Mouse (Mus musculus) cortical plate, adult 2 months (tissue): ENCODE measurements around the gene Txlna. TPM values are rescaled to one million over a fixed set of nuclear protein-coding genes. Genes with fewer than 3 reads are reported as not detected.
A peak's percentile ranks its signal among the peaks of the same experiment; 100 is the strongest.

ENCODE experiments used
- H3K27ac ChIP-seq: fragments of 200-500 bp; 2 replicates; pipeline ENCODE4 v1.5.1; 2012; ENCODE audit warnings: low read length, control low read depth, inconsistent platforms; ENCODE audit not compliant: insufficient read depth
- H3K4me1 ChIP-seq: fragments of 200-500 bp; 2 replicates; pipeline ENCODE4 v1.6.1; 2011; ENCODE audit warnings: low read length; ENCODE audit not compliant: control insufficient read depth, insufficient read depth
- H3K4me3 ChIP-seq: fragments of 200-500 bp; 2 replicates; pipeline ENCODE4 v1.5.1; 2011; ENCODE audit warnings: mild to moderate bottlenecking, low read length, control low read depth; ENCODE audit not compliant: insufficient read depth
- CTCF ChIP-seq: fragments of 200-500 bp; IDR thresholded peaks from 2 replicates; pipeline ENCODE4 v1.5.1; 2011; ENCODE audit warnings: mild to moderate bottlenecking, control low read depth, low read length; ENCODE audit not compliant: insufficient read depth; ENCODE audit errors: extremely low read depth
- POLR2A ChIP-seq: fragments of 200-500 bp; IDR thresholded peaks from 2 replicates; pipeline ENCODE4 v1.6.1; 2011; ENCODE audit warnings: mild to moderate bottlenecking, low read length, control low read depth; ENCODE audit not compliant: insufficient read depth; ENCODE audit errors: extremely low read depth
- polyA plus RNA-seq: library from polyadenylated mRNA; depleted of rRNA; stranded (reverse); fragments of >200 nt; gene quantifications from 2 replicates; pipeline ENCODE4 v1.2.3, GENCODE M21; 2012; rRNA removed

Gene Txlna
- polyA plus RNA-seq, 1 experiment: 32.2 TPM

GRCm38 (mm10) chr4:129578466-129578865 is 62.4 kb downstream of the Txlna start, which contains the start of gene Fam167b:
Gene Fam167b (minus strand): TSS chr4:129578549.
- Histone ChIP-seq H3K4me1 (no peaks in the 10 kb centered on the region), H3K27ac (no peak within 1 kb of the TSS)

DNA sequence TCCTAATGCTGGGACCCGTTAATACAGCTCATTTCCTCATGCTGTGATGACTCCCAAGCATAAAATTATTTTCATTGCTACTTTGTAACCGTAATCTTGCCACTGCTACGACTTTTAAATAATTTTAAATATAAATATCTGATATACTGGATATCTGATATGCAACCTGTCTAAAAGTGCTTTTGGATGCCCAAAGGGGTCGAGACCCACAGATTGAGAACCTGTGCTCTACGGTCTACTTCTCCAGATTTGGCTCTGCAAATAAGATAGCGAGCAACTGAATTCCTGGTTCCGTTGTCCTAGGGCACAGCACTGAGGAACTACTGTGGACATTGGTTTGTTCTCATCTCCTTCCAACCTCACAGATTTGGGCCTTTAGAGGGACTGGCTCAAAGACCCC is 63.2 kb downstream of the Txlna start:
- Histone ChIP-seq H3K4me3 (no peak overlapping the region), H3K4me1 (no peaks in the 10 kb centered on the region), H3K27ac (no peak overlapping the region)
- TF ChIP-seq POLR2A (no peak), CTCF (no peak)

More at GRCm38 (mm10) chr4:129578466-129578865, 62.4 kb downstream of the Txlna start, which contains the start of gene Fam167b:
- TF ChIP-seq CTCF (no peak), POLR2A (no peak)
- H3K4me3 ChIP-seq: no peak within 1 kb of the TSS

GRCm38 (mm10) chr4:129576863-129577491 is 63.9 kb downstream of the Txlna start:
- H3K4me3 ChIP-seq: no peak overlapping the region
- no peak overlapping the region for H3K27ac ChIP-seq
- 0 out of 2 replicates have a peak, but pooled peaks have one; percentile 23 for TF ChIP-seq CTCF
- TF ChIP-seq POLR2A: no peak
- H3K4me1 ChIP-seq: no peaks in the 10 kb centered on the region

Other genes with a start within 250 kb of the Txlna start
- 2.5 and 3.0 TPM in 2 replicates for gene Zbtb8b, start 200.2 kb downstream of the Txlna start, polyA plus RNA-seq
- 27.9 and 28.3 TPM in 2 replicates for gene Bsdc1, start 179.5 kb downstream of the Txlna start, polyA plus RNA-seq
- gene Tssk3, start 150.0 kb downstream of the Txlna start, polyA plus RNA-seq: 0.19 and 0.36 TPM in 2 replicates
- 0.79 and 0.88 TPM in 2 replicates for gene Fam229a, start 149.9 kb downstream of the Txlna start, polyA plus RNA-seq
- gene Marcksl1, start 127.5 kb downstream of the Txlna start, polyA plus RNA-seq: 129 and 134 TPM in 2 replicates
- 55.4 and 61.7 TPM in 2 replicates for gene Hdac1, start 98.4 kb downstream of the Txlna start, polyA plus RNA-seq
- gene Lck, start 67.4 kb downstream of the Txlna start, polyA plus RNA-seq: 2.3 and 3.3 TPM in 2 replicates
- 0.98 and 1.2 TPM in 2 replicates for gene Fam167b, start 62.5 kb downstream of the Txlna start, polyA plus RNA-seq
- 228 and 229 TPM in 2 replicates for gene Eif3i, start 40.4 kb downstream of the Txlna start, polyA plus RNA-seq
- 143 and 148 TPM in 2 replicates for gene Tmem234, start 40.4 kb downstream of the Txlna start, polyA plus RNA-seq
- 11.1 and 11.3 TPM in 2 replicates for gene Dcdc2b, start 26.8 kb downstream of the Txlna start, polyA plus RNA-seq
- gene Iqcc, start 22.0 kb downstream of the Txlna start, polyA plus RNA-seq: 34.9 and 35.4 TPM in 2 replicates
- 89.1 and 99.2 TPM in 2 replicates for gene Ccdc28b, start 17.1 kb downstream of the Txlna start, polyA plus RNA-seq
- 50.6 and 52.9 TPM in 2 replicates for gene Kpna6, start 31.7 kb upstream of the Txlna start, polyA plus RNA-seq
- 20.2 and 21.1 TPM in 2 replicates for gene Tmem39b, start 55.8 kb upstream of the Txlna start, polyA plus RNA-seq
- gene Khdrbs1, start 101.2 kb upstream of the Txlna start, polyA plus RNA-seq: 33.4 and 34.2 TPM in 2 replicates
- 83.2 and 87.8 TPM in 2 replicates for gene Ptp4a2, start 170.2 kb upstream of the Txlna start, polyA plus RNA-seq